Mouse (Mus musculus): ENCODE measurements around the gene Nnat.

Nnat gene

GRCm38 (mm10) chr2:157559858-157560257 is at the start of gene Nnat:
Gene Nnat, plus strand, starts transcription at chr2:157560078.
- DNase-seq (ENCODE audit: low spot score): no peak

DNA sequence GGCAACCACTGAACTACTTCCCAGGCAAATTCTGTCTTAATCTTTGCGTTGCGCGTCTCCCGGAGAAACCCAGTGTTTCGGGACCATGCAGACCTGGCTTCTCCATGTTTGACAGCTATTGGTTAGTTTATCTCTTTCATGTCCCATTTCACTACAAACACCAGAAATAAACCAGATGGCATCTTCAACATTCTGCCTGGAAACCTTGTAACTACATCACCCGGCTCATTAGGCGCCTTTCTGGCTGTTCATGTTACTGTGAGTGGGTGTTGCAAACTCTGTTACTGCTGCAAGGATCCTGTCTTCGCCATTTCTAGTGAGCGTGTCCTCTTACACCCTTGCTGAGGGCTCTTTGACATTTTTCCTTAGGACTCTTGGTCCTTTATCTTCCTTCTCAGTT is 47.0 kb upstream of the Nnat start:
- DNase-seq (ENCODE audit: low spot score): no peak

- no peak for DNase-seq (ENCODE audit: low spot score)
Measured at GRCm38 (mm10) chr2:157513737-157514208, 46.1 kb upstream of the Nnat start.

- DNase-seq (ENCODE audit: low spot score): no peak
Measured at GRCm38 (mm10) chr2:157514353-157514752, 45.5 kb upstream of the Nnat start.

GRCm38 (mm10) chr2:157517526-157517925 is 42.4 kb upstream of the Nnat start:
- no peak for DNase-seq (ENCODE audit: low spot score)

- no peak for DNase-seq (ENCODE audit: low spot score)
Measured at GRCm38 (mm10) chr2:157518451-157518850, 41.4 kb upstream of the Nnat start.

- DNase-seq (ENCODE audit: low spot score): no peak
Measured at GRCm38 (mm10) chr2:157519452-157519851, 40.4 kb upstream of the Nnat start.

DNA sequence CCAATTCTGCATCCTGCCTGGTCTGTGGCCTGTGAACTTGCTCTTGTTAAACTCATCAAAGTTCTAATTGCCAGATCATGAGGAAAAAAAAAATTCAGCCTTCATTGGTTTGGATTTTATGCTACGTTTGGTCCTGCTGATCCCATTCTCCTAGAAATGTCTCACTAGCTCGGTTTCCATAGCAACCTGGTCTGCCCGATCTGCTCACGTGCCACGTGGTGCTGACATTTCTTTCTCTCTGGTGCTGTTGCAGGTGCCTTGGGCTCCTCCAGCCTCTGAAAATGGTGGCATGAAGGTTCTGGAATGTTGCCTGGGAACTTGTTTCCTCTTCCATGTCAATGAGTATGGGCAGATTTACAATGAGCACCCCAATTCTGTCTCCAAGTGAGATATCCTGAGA is 39.4 kb upstream of the Nnat start:
- no peak for DNase-seq (ENCODE audit: low spot score)

DNA sequence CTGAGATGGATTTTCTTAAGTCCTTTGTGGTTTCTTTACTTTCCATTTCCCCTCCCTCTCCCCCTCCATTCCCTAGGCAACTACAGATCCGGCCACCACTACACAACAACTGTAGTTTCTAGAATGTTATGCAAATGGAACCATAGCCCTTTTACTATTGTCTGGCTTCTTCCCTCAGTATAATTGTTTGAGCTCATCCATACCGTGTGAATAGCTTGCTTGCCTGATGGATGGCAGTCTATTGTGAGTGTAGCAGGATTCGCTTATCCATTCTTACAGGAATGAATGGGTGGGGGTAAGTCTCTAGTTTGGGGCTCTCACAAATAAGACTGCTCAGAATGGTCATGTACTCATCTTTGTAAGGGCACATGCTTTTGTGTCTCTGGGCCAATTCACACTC is 37.3 kb upstream of the Nnat start:
- DNase-seq (ENCODE audit: low spot score): no peak

- no peak for DNase-seq (ENCODE audit: low spot score)
Measured at GRCm38 (mm10) chr2:157530056-157530955, 29.6 kb upstream of the Nnat start.

DNA sequence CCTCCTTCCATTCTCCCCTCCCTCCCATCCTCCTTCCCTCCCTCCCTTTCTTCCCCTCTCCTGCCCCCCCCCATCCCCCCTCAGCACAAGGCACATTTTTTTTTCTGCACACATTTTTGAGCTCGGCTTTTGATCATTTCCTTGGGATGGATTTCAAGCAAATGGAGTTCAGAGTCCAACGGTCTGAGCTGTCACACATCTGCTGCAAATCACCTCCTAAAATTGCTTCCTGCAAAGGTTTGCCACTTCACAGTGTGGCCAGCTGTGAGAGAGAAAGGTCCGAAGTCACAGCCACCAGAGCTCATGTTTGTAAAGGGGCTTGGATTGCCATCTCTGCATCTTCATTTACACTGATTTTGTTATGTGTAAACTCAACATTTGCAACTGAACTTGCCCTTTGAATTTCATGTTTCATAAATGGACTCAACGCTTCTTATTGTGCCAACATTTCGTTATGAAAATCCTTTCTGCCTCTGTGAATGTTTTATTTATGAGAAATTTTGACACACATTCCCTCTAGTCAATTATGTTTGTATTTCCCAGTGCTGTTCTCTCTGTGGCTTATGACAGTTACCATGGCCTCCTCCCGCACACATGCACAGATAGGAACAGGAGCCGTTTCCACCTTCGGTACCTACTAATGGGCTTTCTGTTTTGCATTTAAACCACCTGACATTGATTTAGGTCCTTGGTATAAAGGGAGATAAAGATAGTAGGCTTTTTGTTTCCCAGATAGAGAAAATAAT is 28.0 kb upstream of the Nnat start:
- no peak for DNase-seq (ENCODE audit: low spot score)

GRCm38 (mm10) chr2:157534163-157534562 is 25.7 kb upstream of the Nnat start:
- DNase-seq (ENCODE audit: low spot score): no peak

- DNase-seq (ENCODE audit: low spot score): no peak
Measured at GRCm38 (mm10) chr2:157536476-157537081, 23.3 kb upstream of the Nnat start.

DNA sequence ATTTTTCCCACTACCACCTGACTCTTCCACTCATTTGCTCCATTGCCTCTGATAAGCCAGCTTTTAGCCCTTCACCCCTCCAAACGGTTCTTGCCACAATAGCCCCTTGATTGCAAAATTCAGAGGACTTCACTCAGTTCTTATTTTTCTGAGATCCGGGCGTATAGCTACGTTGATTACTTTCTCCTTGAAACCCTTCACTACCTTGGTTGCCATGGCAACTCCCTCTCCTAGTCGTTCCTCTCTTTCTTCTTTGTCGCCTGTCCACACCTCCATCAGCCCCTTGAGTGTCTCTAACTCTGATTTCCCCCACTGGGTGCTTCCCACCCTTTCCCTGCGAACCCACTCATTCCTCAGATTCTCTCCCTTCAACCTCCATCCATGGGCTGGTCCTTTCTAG is 22.8 kb upstream of the Nnat start:
- DNase-seq (ENCODE audit: low spot score): no peak

DNA sequence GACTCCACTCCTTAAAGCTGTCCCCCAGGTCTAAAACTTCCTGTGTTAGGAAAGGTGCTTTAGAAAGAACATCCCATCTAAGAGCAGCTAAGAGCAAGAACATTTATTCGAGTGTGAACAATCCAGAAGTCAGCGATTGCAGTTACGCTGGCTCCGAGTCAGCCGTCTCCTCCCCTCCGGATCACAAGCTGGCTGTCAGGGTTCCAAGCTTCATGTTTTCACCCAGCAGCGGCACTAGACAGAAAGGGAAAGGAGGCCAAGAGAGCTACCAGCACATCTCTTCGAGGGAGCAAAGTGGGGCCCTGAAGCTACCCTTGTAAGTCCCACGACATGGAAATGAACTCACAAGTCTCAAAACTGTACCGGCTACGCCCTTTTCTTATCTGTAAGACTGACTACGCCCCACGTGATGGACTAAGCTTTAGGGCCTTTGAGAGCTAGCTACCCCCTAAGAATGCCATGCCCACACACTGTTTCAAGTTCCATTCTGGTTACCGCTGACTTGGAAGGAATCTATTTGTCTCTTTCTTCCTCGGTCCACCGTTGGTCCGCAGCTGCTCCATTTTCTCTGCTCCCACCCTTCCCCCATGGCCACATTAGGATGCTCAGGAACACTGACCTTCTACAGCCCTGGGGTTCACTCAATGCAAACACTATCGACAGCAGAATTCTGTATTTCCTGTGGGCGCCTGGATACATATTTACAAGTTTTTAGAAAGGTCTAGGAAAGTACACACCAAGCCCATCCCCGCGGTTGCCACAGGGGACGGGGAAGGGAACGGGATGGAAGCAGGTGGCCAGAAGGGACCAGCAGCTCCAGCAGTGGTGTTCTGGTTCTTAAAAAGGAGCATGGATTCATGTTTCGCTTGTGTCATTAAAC is 19.6 kb upstream of the Nnat start:
- DNase-seq (ENCODE audit: low spot score): no peak

DNA sequence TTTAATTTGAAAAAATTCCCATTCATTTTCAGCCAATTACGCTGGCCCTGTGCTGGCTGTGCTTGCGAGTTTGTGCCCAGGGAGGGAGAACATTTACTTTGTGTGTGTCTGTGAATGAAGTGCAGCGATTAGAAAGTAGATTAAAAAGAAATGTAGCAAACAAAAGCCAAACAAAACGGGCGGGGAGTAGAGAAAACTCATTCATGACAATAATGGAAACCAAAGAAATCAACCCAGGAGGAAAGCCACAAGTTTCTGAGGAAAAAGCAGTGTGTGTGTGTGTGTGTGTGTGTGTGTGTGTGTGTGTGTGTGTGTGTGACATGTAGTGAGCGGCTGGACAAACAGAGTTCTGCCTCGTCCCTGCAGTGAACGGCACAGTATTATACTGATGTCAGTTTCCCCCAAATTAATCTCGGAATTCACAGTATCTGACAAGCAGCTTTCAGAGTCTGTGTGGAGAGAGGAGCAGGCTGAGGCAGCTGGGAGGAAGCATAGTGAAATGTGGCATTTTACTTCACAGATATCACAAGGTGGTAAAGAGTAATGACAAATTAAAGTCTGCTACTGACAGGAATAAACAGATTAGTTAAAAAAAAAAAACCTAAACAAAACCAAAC is 18.8 kb upstream of the Nnat start:
- no peak for DNase-seq (ENCODE audit: low spot score)

- no peak for DNase-seq (ENCODE audit: low spot score)
Measured at GRCm38 (mm10) chr2:157541631-157542030, 18.2 kb upstream of the Nnat start.

DNA sequence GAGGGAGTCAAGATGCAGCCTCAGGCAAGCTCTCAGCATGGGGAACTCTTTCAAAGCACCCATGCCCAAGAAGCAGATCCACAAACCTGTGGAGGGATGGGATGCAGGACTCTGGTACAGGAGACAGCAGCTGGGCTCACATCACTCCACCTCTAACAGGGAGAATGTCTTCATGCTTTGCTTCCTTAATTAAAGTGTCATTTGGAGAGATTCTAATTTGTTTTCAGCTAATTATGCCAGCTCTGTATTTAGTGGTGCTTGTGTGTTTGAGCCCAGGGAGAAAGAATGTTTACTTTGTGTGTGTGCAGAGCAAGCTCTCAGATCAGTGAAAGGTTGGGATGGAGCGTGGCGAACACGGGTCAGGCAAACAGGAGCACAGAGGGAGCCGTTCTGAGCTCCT is 17.5 kb upstream of the Nnat start:
- no peak for DNase-seq (ENCODE audit: low spot score)

DNA sequence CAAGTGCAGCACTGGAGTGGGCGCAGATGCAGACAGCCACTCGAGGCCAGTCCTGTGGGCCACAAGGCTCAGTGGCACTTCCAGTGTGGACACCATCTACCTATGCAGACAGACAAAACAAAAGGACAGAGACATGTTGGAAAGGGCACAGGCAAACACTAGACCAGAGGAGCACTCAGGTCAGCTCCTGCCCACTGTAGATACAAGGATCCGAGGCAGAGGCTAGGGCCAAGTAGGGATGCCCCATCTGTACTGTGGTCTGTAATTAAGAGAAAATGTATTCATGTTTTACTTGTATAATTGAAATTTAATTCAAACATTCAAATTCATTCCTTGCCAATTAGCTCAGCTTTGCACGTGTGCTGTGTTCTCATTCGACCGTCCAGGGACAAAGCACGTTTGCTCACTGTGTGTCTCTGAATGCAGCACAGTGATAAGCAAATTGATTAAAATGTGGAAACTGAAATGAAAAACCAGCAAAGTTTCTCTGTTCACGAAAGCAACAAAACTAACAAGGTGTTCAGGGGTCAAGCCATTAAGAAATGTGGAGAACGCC is 15.5 kb upstream of the Nnat start:
- DNase-seq (ENCODE audit: low spot score): no peak

DNA sequence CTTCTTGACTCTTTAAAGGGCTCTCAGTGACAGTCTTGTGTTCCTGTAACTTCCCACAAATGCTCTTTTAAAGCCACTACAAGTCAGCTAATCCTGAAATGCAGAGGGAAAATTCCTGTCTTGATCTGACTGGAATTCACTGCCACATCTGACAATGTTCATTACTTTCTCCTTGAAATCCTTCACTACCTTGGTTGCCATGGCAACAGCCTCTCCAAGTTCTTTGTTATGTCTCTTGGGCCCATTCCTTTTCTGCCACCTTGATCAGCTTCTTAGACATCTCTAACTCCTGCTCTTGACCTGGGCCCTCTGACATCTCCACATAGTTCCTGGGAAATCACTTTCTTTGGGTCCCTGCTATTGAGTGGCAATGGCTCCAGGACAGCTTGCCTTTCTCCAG is 13.2 kb upstream of the Nnat start:
- no peak for DNase-seq (ENCODE audit: low spot score)

- DNase-seq (ENCODE audit: low spot score): no peak
Measured at GRCm38 (mm10) chr2:157550292-157550691, 9.6 kb upstream of the Nnat start.

All from T-cell, adult 2 months (primary cell).